Mouse (Mus musculus) spleen, postnatal 14 days (tissue): ENCODE results near the gene March4.

ENCODE experiments used
- DNase-seq, 2 experiments: peaks; one replicate each; pipeline ENCODE4 v3.0.0; 2021 to 2022; ENCODE audit warnings: low spot score in 2 of 2

March4 gene

GRCm38 (mm10) chr1:72449752-72450151 is 87.0 kb downstream of the March4 start:
- DNase-seq = no peak

DNA sequence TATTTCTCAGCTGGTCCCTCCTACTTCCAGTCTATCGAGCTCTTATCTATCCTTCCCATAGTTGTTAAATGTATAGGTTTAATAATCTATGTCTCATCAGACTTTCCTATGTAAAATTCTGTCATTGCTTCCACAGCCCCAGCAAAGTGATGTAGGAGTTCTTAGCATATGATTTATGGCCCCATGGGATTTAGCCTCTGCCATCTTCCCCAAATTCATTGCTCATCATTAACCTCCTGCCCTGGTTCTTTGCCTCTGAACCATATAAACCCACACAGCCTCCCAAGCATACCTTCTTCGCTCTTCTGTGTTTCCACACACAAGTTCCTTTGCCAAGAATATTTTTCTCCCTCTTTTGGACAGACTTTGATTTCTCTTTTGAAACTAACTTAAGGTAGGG is 94.0 kb downstream of the March4 start:
- no peak for DNase-seq

GRCm38 (mm10) chr1:72439146-72439545 is 97.6 kb downstream of the March4 start:
- DNase-seq = no peak

GRCm38 (mm10) chr1:72436967-72437366 is 99.8 kb downstream of the March4 start:
- DNase-seq = no peak

- DNase-seq = no peak
Measured at GRCm38 (mm10) chr1:72434510-72434909, 102.2 kb downstream of the March4 start.

- DNase-seq = no peak
Measured at GRCm38 (mm10) chr1:72432579-72432978, 104.2 kb downstream of the March4 start.

- no peak for DNase-seq
Measured at GRCm38 (mm10) chr1:72429107-72429807, 107.5 kb downstream of the March4 start.

DNA sequence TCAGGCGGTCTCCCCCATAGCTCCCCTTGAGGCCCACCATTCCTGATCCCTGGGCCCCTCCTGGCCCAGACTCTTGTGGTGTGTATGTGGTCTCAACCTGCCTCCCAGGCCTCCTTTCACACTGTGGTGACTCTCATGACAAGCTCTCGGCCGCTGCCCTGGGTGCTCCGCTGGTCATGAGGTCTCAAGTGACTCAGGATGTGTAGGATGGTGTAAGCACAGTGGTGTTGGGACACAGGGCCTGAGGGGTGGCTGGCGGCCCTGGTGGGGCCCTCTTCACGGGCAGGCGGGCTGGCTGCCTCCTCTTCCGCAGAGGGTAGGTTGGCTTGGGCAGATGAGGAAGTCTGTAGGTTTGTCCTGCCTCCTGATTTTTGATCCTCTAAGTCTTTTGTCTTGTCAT is 108.2 kb downstream of the March4 start:
- peak in 1 of 2 experiments; percentile 3 for DNase-seq

GRCm38 (mm10) chr1:72426456-72426855 is 110.3 kb downstream of the March4 start:
- DNase-seq = no peak

DNA sequence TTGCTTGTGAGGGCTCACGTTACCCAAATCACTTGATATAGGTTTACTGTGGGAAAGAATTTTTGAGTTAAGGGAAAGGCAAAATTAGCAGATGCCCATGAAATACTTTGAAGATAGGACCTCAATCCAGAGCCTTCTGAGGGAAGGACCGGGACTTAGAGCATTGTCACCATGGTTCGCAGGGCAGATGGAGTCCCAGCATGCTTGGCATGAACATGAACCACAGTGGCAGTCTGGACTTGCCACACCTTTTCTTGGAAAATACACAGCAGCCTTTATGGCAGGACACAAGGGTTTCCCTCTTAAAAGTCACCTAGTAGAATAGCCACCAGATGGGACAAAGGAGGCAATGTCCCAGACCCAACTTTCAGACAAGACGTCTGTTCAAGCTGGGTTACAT is 114.6 kb downstream of the March4 start:
- DNase-seq = no peak

DNA sequence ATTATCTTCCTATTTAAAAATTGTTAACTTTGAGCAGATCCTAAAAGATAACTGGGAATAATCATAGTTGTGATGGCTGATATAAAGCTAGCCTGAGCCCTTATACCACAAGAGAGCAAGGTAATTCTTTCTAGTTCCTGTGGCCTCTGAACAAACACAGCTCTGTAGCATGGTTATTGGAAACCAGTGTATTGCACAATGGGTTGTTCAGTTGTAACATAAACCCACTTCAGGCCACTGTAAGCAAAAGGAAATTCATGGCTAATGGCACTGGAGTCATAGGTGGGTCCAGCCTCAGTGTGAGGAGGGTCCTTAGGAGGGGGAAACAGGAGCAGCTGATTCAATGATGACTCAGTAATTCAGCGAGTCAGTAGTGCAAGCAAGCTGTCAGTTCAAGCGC is 116.5 kb downstream of the March4 start:
- no peak for DNase-seq

- DNase-seq = no peak
Measured at GRCm38 (mm10) chr1:72418744-72419655, 117.7 kb downstream of the March4 start.

DNA sequence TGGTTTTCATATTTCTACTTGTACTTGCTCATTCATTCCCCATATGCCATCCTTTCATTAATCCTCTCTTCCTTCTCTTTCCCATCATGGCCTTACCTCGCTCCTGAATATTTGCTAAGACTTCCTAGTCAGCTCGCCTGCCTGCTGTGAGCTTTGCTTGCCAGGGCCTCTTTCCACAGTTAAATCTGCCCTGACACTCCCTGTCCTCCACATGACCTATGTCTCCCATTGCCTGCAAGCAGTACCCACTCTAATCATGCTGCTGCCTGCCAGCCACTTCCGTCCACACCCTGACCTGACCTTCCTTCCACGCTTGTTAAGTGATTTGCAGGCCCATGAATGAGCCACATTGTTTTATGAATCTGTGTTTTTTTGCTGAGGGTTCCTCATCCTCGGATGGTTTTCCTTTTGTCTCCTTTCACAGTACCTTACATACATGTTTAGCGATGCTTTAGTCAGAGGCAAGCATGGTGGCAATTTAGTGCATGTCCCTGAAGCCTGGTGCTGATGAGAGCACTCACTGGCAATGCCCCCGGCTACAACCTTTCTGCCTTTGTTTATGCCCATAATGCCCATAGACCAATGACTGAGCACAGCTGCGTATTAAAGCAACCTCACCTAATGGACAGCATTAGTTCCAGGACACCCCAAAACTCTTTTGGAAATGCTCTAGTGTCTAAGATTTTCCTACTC is 122.0 kb downstream of the March4 start:
- no peak for DNase-seq

- DNase-seq = no peak
Measured at GRCm38 (mm10) chr1:72414133-72414532, 122.6 kb downstream of the March4 start.

- no peak for DNase-seq
Measured at GRCm38 (mm10) chr1:72413205-72413604, 123.5 kb downstream of the March4 start.

- DNase-seq = no peak
Measured at GRCm38 (mm10) chr1:72411108-72411507, 125.6 kb downstream of the March4 start.

DNA sequence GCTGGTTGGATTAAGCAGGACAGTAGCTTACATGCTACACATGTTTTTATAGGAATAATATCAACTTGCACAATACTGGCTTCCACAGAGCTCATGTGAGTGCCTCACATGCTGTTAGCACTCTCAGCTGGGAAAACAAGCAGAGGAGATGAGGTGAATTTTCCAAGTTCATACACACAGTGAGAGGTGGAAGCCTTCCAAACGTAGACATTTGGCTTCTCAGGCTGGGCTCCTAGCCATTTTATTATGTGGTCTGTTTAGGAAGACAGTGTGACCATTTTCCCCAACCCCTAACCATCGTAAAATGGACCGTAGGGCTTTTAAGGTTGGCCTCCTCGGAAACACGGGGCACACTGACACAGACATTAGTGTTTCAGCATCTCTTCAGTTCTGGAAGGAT is 126.8 kb downstream of the March4 start:
- no peak for DNase-seq

DNA sequence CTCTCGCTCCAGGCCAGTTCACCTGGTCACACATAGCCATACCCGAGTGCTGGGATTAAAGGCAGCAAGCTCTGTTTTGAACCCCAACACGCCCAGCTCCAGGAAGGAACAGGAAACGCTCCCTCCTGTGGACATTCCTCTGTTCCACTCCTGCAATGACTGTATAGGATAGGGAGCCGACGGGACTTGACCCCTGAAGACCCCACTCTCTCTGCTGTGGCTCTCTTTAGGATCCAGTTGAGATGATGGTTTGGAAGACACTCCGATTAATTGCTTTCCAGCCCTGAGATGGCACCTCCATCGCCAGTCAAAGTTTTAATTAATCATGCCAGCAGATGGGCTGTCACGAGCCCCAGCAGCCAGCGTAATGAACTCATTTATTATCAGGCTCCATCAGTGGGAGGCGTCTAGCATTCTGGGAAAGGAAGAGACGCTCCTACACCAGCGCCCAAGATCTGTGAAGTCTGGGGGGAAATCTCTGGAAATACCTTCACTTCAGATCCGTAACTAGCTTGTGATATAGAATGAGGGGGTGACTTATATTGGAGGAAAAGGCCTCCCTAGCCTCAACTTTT is 130.1 kb downstream of the March4 start:
- no peak for DNase-seq

GRCm38 (mm10) chr1:72401331-72402069 is 135.2 kb downstream of the March4 start:
- no peak for DNase-seq

DNA sequence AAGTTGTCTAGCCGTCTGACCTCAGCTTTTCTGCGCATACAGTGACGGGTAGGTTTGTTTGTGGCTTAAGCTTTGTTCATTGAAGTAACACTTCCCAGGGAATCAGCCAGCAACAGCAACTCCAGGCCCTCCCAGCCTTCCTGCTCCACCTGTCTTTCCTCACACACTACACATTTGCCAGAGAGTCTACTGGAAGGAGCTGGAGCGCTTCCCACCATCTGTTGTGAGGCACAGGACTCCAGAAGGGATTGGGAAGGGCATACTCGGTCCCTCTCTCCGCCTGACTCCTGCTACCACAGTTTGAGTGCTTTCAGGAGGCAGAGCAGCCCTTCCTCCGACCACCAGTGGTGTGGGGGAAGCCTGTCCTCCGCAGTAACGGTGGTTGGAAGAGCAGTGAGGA is 136.1 kb downstream of the March4 start:
- DNase-seq = no peak

DNA sequence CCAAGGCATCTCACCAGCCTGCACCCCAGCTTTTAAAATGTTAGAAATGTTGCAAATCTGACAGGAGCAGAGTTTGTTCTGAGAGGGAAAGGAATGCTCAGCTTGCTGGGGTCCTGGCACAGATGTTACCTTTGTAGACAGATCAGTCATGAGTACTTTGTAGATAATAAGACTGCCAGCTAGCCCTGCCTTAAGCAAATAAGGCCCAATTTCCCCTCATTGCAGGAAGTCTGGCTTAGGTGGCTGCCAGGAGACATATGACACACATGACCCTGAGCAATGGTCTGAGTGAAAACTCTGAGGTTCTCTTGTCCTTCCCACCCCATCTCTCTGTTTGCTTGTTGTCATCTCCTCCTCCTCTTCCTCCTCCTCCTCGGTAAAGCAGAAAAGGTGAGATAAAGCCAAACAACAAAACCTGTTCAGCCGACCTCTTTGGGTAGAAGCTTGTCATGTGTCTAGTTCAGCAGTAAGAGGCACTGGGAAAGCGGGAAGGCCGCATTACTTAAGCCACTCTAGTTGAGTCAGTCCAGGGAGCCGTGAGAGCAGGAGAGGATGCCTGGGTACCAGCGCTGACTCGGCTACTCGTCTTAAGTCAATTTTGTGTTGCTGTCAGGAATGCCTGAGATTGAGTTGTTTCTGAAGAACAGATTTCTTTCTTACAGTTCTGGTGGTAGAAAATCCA is 136.9 kb downstream of the March4 start:
- DNase-seq = no peak
